Mouse (Mus musculus) layer of hippocampus, adult 11-12 months (tissue): ENCODE measurements around the gene Mrps33.

Experiments
- DNase-seq: peaks from one replicate; pipeline ENCODE4 v3.0.0; 2022; ENCODE audit warnings: low spot score

The Mrps33 gene

GRCm38 (mm10) chr6:39778506-39778905 is 32.3 kb downstream of the Mrps33 start:
- no peak for DNase-seq

- no peak for DNase-seq
Measured at GRCm38 (mm10) chr6:39776275-39776674, 34.5 kb downstream of the Mrps33 start.

- DNase-seq, result no peak
Measured at GRCm38 (mm10) chr6:39775029-39775428, 35.8 kb downstream of the Mrps33 start.

- DNase-seq, result no peak
Measured at GRCm38 (mm10) chr6:39757229-39757628, 53.6 kb downstream of the Mrps33 start.
